In the genomic region with DNA sequence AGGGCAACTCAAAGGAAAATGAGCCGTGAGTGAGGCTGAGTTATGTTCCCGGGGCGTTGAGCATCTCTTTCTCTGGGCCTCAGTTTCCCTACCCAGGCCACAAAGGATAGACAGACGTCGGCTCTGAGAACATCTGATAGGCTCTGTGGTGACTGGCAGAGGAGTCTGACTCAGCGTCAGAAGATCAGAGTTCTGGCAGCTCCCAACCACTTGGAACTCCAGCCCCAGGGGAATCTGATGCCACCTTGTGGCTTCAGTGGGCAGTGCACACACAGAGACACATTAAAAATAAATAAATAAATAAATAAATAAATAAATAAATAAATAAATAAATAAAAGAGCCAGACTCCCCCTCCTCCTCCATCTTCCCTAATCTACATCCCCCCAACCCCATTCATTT, we compare ENCODE assay signal across 16 mouse cellular contexts. TPM values are rescaled to one million over a fixed set of nuclear protein-coding genes. Genes with fewer than 3 reads are reported as not detected.
DNase-seq lines count a peak whose midpoint lies in the region; ATAC-seq and TF ChIP-seq lines count a peak whose summit lies in the region.
"Had no signal": no experiment of that assay in that cellular context is flagged by ENCODE, and none has a peak within 500 bp of the region (broad histone marks: within the 10 kb centered on the region; RNA-seq: fewer than 3 reads in every experiment).

No protein-coding gene starts in this region.

- no peak overlapping the region for H3K4me2 ChIP-seq in heart, postnatal 0 days (ENCODE audit: low read depth, low read length)
- H3K4me2 ChIP-seq: embryonic facial prominence, embryonic 12.5 days; hindbrain, embryonic 12.5 days; neural tube, embryonic 12.5 days had no signal

- ATAC-seq in heart, postnatal 0 days (ENCODE audit: insufficient read depth, low read depth), result no peak
- ATAC-seq: forebrain, embryonic 16.5 days had no signal

- no peak for TF ChIP-seq POLR2A in lung, adult 2 months (IDR thresholded peaks at IDR 0.05; ENCODE audit: borderline replicate concordance, extremely low read depth, low read depth, low read length)
- no peak for TF ChIP-seq POLR2A in ES-Bruce4 (IDR thresholded peaks at IDR 0.05; ENCODE audit: insufficient read depth, low read length)
- no peak for TF ChIP-seq POLR2A in brain, embryonic 14.5 days (IDR thresholded peaks at IDR 0.05; ENCODE audit: borderline replicate concordance, extremely low read depth, insufficient read depth, insufficient read length, poor library complexity, severe bottlenecking)

- peak; percentile 38 for TF ChIP-seq CTCF in heart, postnatal 0 days (IDR thresholded peaks at IDR 0.05; ENCODE audit: low read depth)
- peak; percentile 44; the same call in 1 of the 2 replicates for TF ChIP-seq CTCF in lung, adult 2 months (IDR thresholded peaks at IDR 0.05; ENCODE audit: insufficient read depth, low read length)
- TF ChIP-seq CTCF in ES-Bruce4 (IDR thresholded peaks at IDR 0.05; ENCODE audit: low read depth, low read length), result peak; percentile 45
- peak; percentile 45 for TF ChIP-seq CTCF in brain, embryonic 14.5 days (IDR thresholded peaks at IDR 0.05; ENCODE audit: borderline replicate concordance, extremely low read depth, insufficient read depth, insufficient read length)

- H3K4me3 ChIP-seq in heart, postnatal 0 days (ENCODE audit: low read depth, low read length), result no peak overlapping the region
- H3K4me3 ChIP-seq in lung, adult 2 months (replicated peaks; ENCODE audit: extremely low read depth, low read depth, low read length), result no peak overlapping the region
- H3K4me3 ChIP-seq in ES-Bruce4 (ENCODE audit: low read depth, low read length), result no peak overlapping the region
- H3K4me3 ChIP-seq: embryonic facial prominence, embryonic 12.5 days; hindbrain, embryonic 12.5 days; limb, embryonic 10.5 days; megakaryocyte, embryonic 14.5 days; neural tube, embryonic 12.5 days had no signal

- no peak for TF ChIP-seq EP300 in heart, postnatal 0 days (IDR thresholded peaks at IDR 0.05; ENCODE audit: low read depth)
- no peak for TF ChIP-seq EP300 in ES-Bruce4 (IDR thresholded peaks at IDR 0.05; ENCODE audit: insufficient read depth, low read depth, low read length)

- H3K27ac ChIP-seq in heart, postnatal 0 days (ENCODE audit: low read depth), result no peak overlapping the region
- H3K27ac ChIP-seq in ES-Bruce4 (ENCODE audit: insufficient read depth, low read length), result no peak overlapping the region
- H3K27ac ChIP-seq: embryonic facial prominence, embryonic 12.5 days; hindbrain, embryonic 12.5 days; limb, embryonic 10.5 days; neural tube, embryonic 12.5 days had no signal

- 73% methylated on average over 6 of the region's 6 CpGs for WGBS in heart, postnatal 0 days
- WGBS in lung, adult 2 months, result 83% methylated on average over 6 of the region's 6 CpGs

- intact Hi-C loops in heart, postnatal 36 days (cut with DNase I), result no loop called here

- H3K36me3 ChIP-seq in heart, postnatal 0 days (replicated peaks; ENCODE audit: control insufficient read depth, insufficient read depth, low read length), result no peaks in the 10 kb centered on the region
- no peaks in the 10 kb centered on the region for H3K36me3 ChIP-seq in ES-Bruce4 (ENCODE audit: control insufficient read depth, insufficient read depth, low read length, poor library complexity, severe bottlenecking)
- H3K36me3 ChIP-seq: embryonic facial prominence, embryonic 12.5 days; hindbrain, embryonic 12.5 days; limb, embryonic 10.5 days; neural tube, embryonic 12.5 days had no signal

- no peaks in the 10 kb centered on the region for H3K4me1 ChIP-seq in heart, postnatal 0 days (ENCODE audit: control insufficient read depth, insufficient read depth)
- 0 out of 2 replicates have a peak, but pooled peaks cover 3% of the 10 kb centered on the region for H3K4me1 ChIP-seq in lung, adult 2 months (ENCODE audit: control insufficient read depth, insufficient read depth, low read length)
- peaks cover 2% of the 10 kb centered on the region for H3K4me1 ChIP-seq in ES-Bruce4 (ENCODE audit: control insufficient read depth, insufficient read depth, low read length)

- H3K9me3 ChIP-seq in heart, postnatal 0 days (replicated peaks; ENCODE audit: control insufficient read depth, low read length), result no peaks in the 10 kb centered on the region
- H3K9me3 ChIP-seq in ES-Bruce4 (replicated peaks; ENCODE audit: control insufficient read depth, insufficient read depth, low read length, poor library complexity, severe bottlenecking), result no peaks in the 10 kb centered on the region
- H3K9me3 ChIP-seq: embryonic facial prominence, embryonic 12.5 days; hindbrain, embryonic 12.5 days; limb, embryonic 10.5 days; neural tube, embryonic 12.5 days had no signal

- H3K9ac ChIP-seq in heart, postnatal 0 days (replicated peaks; ENCODE audit: low read depth, low read length), result no peak overlapping the region
- H3K9ac ChIP-seq in ES-Bruce4 (ENCODE audit: low read depth, poor library complexity, severe bottlenecking), result no peak overlapping the region
- H3K9ac ChIP-seq: embryonic facial prominence, embryonic 12.5 days; hindbrain, embryonic 12.5 days; neural tube, embryonic 12.5 days had no signal

- peak; percentile 9 for DNase-seq in heart, postnatal 0 days (ENCODE audit: low spot score)
- no peak for DNase-seq in heart, postnatal 36 days
- no peak for DNase-seq in lung, adult 2 months
- DNase-seq in lung, postnatal 4 days, result no peak
- no peak for DNase-seq in brain, embryonic 14.5 days (ENCODE audit: low read depth)
- no peak for DNase-seq in B cell, adult 2 months
- DNase-seq in right cerebral cortex, postnatal 4 days, result no peak
- DNase-seq: heart, adult 11 months; right cerebral cortex, postnatal 25 days had no signal

- H3K27me3 ChIP-seq in heart, postnatal 0 days (ENCODE audit: control insufficient read depth, insufficient read depth, low read length), result no peaks in the 10 kb centered on the region
- no peaks in the 10 kb centered on the region for H3K27me3 ChIP-seq in ES-Bruce4 (ENCODE audit: control insufficient read depth, insufficient read depth, low read length, poor library complexity, severe bottlenecking)
- H3K27me3 ChIP-seq: embryonic facial prominence, embryonic 12.5 days; hindbrain, embryonic 12.5 days had no signal

RNA-seq across cellular contexts. Expression of a gene that starts 9.0 kb away (rescaled TPM):
- total RNA-seq in heart, postnatal 0 days (2014; rRNA removed; ENCODE audit: low replicate concordance), result 0.70 and 5.0 TPM in 2 replicates
- 0.58 and 0.61 TPM in 2 replicates for polyA plus RNA-seq in heart, postnatal 0 days (2015; fragmentation: Nextera tagmentation; extraction: Ambion mirVana)
- 1 to 10 TPM in 1 of 2 experiments, under 1 TPM in 1; 0.94 to 1.6 TPM for total RNA-seq in heart, postnatal 36 days (2021)
- 1.3 and 1.8 TPM in 2 replicates for polyA plus RNA-seq in lung, adult 2 months (2012; rRNA removed)
- 0.82 and 1.1 TPM in 2 replicates for polyA plus RNA-seq in ES-Bruce4 (2011; ENCODE audit: insufficient read depth, insufficient read length, low read depth, missing spikeins)
- 3.9 and 4.3 TPM in 2 replicates for polyA plus RNA-seq in brain, embryonic 14.5 days (2012; rRNA removed)

RNA-seq across cellular contexts. Expression of a gene that starts 21.8 kb away (rescaled TPM):
- 44.7 and 56.2 TPM in 2 replicates for total RNA-seq in heart, postnatal 0 days (2014; rRNA removed; ENCODE audit: low replicate concordance)
- 6.9 and 7.8 TPM in 2 replicates for polyA plus RNA-seq in heart, postnatal 0 days (2015; fragmentation: Nextera tagmentation; extraction: Ambion mirVana)
- 10 to 100 TPM; 33.6 to 38.9 TPM for total RNA-seq in heart, postnatal 36 days (2021)
- 22.2 and 22.5 TPM in 2 replicates for polyA plus RNA-seq in lung, adult 2 months (2012; rRNA removed)
- polyA plus RNA-seq in ES-Bruce4 (2011; ENCODE audit: insufficient read depth, insufficient read length, low read depth, missing spikeins), result 21.0 and 22.0 TPM in 2 replicates
- 34.0 and 48.9 TPM in 2 replicates for polyA plus RNA-seq in brain, embryonic 14.5 days (2012; rRNA removed)

RNA-seq across cellular contexts. Expression of a gene that starts 37.1 kb away (rescaled TPM):
- 1.0 and 3.6 TPM in 2 replicates for total RNA-seq in heart, postnatal 0 days (2014; rRNA removed; ENCODE audit: low replicate concordance)
- 3.0 and 3.1 TPM in 2 replicates for polyA plus RNA-seq in heart, postnatal 0 days (2015; fragmentation: Nextera tagmentation; extraction: Ambion mirVana)
- total RNA-seq in heart, postnatal 36 days (2021), result under 1 TPM; 0.41 to 0.44 TPM
- 1.6 and 3.0 TPM in 2 replicates for polyA plus RNA-seq in lung, adult 2 months (2012; rRNA removed)
- 1.0 and 1.6 TPM in 2 replicates for polyA plus RNA-seq in ES-Bruce4 (2011; ENCODE audit: insufficient read depth, insufficient read length, low read depth, missing spikeins)
- polyA plus RNA-seq in brain, embryonic 14.5 days (2012; rRNA removed), result 31.0 and 52.6 TPM in 2 replicates
